Mouse (Mus musculus) CH12.LX (cell line): ENCODE data around the gene Rps6ka5. TPM values are rescaled to one million over a fixed set of nuclear protein-coding genes. Genes with fewer than 3 reads are reported as not detected.

Source experiments
- DNase-seq: peaks from one replicate; pipeline ENCODE4 v3.0.0-alpha.2; 2013; ENCODE audit errors: extremely low read depth
- H3K27ac ChIP-seq: 2 replicates; pipeline ENCODE4 v1.5.1; 2012; ENCODE audit warnings: low read depth, mild to moderate bottlenecking, control low read depth, moderate library complexity; ENCODE audit not compliant: insufficient read depth
- H3K27me3 ChIP-seq: replicated peaks from 2 replicates; pipeline ENCODE3; 2012; ENCODE audit warnings: inconsistent platforms
- H3K36me3 ChIP-seq, 2 experiments: replicated peaks in 1 of 2; 2 replicates each; pipeline versions ENCODE3 to v1.6.1; 2012; ENCODE audit warnings: inconsistent platforms in 1 of 2, low read length in 1 of 2, mild to moderate bottlenecking in 1 of 2, mixed read lengths in 1 of 2, moderate library complexity in 1 of 2; ENCODE audit not compliant: control insufficient read depth in 1 of 2, insufficient read depth in 1 of 2
- H3K4me1 ChIP-seq, 2 experiments: 2 replicates each; pipeline ENCODE4 v1.6.1; 2012; ENCODE audit warnings: inconsistent platforms in 1 of 2, moderate library complexity in 1 of 2; ENCODE audit not compliant: insufficient read depth in 2 of 2, control insufficient read depth in 1 of 2
- H3K4me2 ChIP-seq: 2 replicates; pipeline ENCODE4 v1.6.1; 2012; ENCODE audit warnings: low read depth, mild to moderate bottlenecking, control low read depth; ENCODE audit not compliant: poor library complexity, insufficient read depth, severe bottlenecking
- H3K4me3 ChIP-seq, 3 experiments: fragments of 150-350 bp in 1 of 3; sonication (generic) in 1 of 3; replicated peaks in 1 of 3; 2 replicates each; pipeline versions ENCODE3 to v1.5.1; 2011 to 2012; ENCODE audit warnings: low read depth in 2 of 3, low read length in 2 of 3, mild to moderate bottlenecking in 2 of 3, moderate library complexity in 2 of 3, control low read depth in 1 of 3, improper control_type of control experiment in 1 of 3, inconsistent platforms in 1 of 3, mixed read lengths in 1 of 3; ENCODE audit not compliant: poor library complexity in 1 of 3
- H3K79me2 ChIP-seq: replicated peaks from 2 replicates; pipeline ENCODE4 v1.6.1; 2012; ENCODE audit warnings: mild to moderate bottlenecking, moderate library complexity; ENCODE audit not compliant: control insufficient read depth, poor library complexity, insufficient read depth, severe bottlenecking; ENCODE audit errors: extremely low read depth
- H3K9ac ChIP-seq: 2 replicates; pipeline ENCODE4 v1.6.1; 2012; ENCODE audit warnings: low read depth, mild to moderate bottlenecking, control low read depth, moderate library complexity; ENCODE audit not compliant: insufficient read depth
- H3K9me3 ChIP-seq: replicated peaks from 2 replicates; pipeline ENCODE3; 2012; ENCODE audit warnings: low read length, inconsistent platforms, mixed read lengths
- BHLHE40 ChIP-seq: IDR thresholded peaks from 2 replicates; pipeline ENCODE4 v1.6.1; 2011; ENCODE audit warnings: mild to moderate bottlenecking, low read depth, low read length, improper control_type of control experiment
- ELF1 ChIP-seq: IDR thresholded peaks from 2 replicates; pipeline ENCODE4 v1.6.1; 2014; ENCODE audit warnings: low read depth, mild to moderate bottlenecking, inconsistent platforms, low read length, improper control_type of control experiment
- GABPA ChIP-seq: IDR thresholded peaks from 2 replicates; pipeline ENCODE4 v1.6.1; 2012; ENCODE audit warnings: low read depth, low read length, improper control_type of control experiment, inconsistent platforms; ENCODE audit not compliant: insufficient replicate concordance
- JUND ChIP-seq: conservative IDR thresholded peaks from 2 replicates; pipeline ENCODE4 v1.6.1; 2011; ENCODE audit warnings: low read depth, low read length, improper control_type of control experiment
- KAT2A ChIP-seq: IDR thresholded peaks from 2 replicates; pipeline ENCODE4 v1.6.1; 2012; ENCODE audit warnings: low read length, improper control_type of control experiment, inconsistent platforms; ENCODE audit not compliant: insufficient replicate concordance
- MAFK ChIP-seq: IDR thresholded peaks from 2 replicates; pipeline ENCODE4 v1.6.1; 2011; ENCODE audit warnings: low read length, improper control_type of control experiment; ENCODE audit not compliant: insufficient replicate concordance
- MAZ ChIP-seq: IDR thresholded peaks from 2 replicates; pipeline ENCODE4 v1.6.1; 2012; ENCODE audit warnings: low read depth, mild to moderate bottlenecking, inconsistent platforms, low read length, improper control_type of control experiment, moderate library complexity
- MEF2A ChIP-seq: IDR thresholded peaks from 2 replicates; pipeline ENCODE4 v1.6.1; 2014; ENCODE audit warnings: low read depth, mild to moderate bottlenecking, inconsistent platforms, low read length, improper control_type of control experiment, borderline replicate concordance
- MYC ChIP-seq: IDR thresholded peaks from 2 replicates; pipeline ENCODE4 v1.6.1; 2011; ENCODE audit warnings: low read depth, mild to moderate bottlenecking, improper control_type of control experiment, low read length
- NELFE ChIP-seq: IDR thresholded peaks from 2 replicates; pipeline ENCODE4 v1.6.1; 2011; ENCODE audit warnings: low read depth, low read length, improper control_type of control experiment
- NRF1 ChIP-seq: IDR thresholded peaks from 2 replicates; pipeline ENCODE4 v1.6.1; 2014; ENCODE audit warnings: low read depth, mild to moderate bottlenecking, inconsistent platforms, low read length, improper control_type of control experiment, moderate library complexity
- PAX5 ChIP-seq: IDR thresholded peaks from 2 replicates; pipeline ENCODE4 v1.6.1; 2012; ENCODE audit warnings: low read length, inconsistent platforms, mixed read lengths
- POLR2A ChIP-seq: IDR thresholded peaks from 2 replicates; pipeline ENCODE4 v1.6.1; 2011; ENCODE audit warnings: low read depth, mild to moderate bottlenecking, improper control_type of control experiment, low read length
- RAD21 ChIP-seq: IDR thresholded peaks from 2 replicates; pipeline ENCODE4 v1.6.1; 2011; ENCODE audit warnings: low read depth, mild to moderate bottlenecking, low read length, improper control_type of control experiment, moderate library complexity
- SMC3 ChIP-seq: IDR thresholded peaks from 2 replicates; pipeline ENCODE4 v1.6.1; 2011; ENCODE audit warnings: low read depth, low read length, improper control_type of control experiment
- TBP ChIP-seq: conservative IDR thresholded peaks from 2 replicates; pipeline ENCODE4 v1.6.1; 2011; ENCODE audit warnings: low read depth, low read length, improper control_type of control experiment
- UBTF ChIP-seq: IDR thresholded peaks from 2 replicates; pipeline ENCODE4 v1.6.1; 2012; ENCODE audit warnings: low read depth, mild to moderate bottlenecking, inconsistent platforms, low read length, improper control_type of control experiment, moderate library complexity
- ZC3H11A ChIP-seq: IDR thresholded peaks from 2 replicates; pipeline ENCODE4 v1.6.1; 2012; ENCODE audit warnings: low read depth, mild to moderate bottlenecking, inconsistent platforms, low read length, improper control_type of control experiment
- ZMIZ1 ChIP-seq: IDR thresholded peaks from 2 replicates; pipeline ENCODE4 v1.6.1; 2012; ENCODE audit warnings: low read depth, mild to moderate bottlenecking, inconsistent platforms, low read length, improper control_type of control experiment
- ZNF384 ChIP-seq: IDR thresholded peaks from 2 replicates; pipeline ENCODE4 v1.6.1; 2012; ENCODE audit warnings: low read depth, low read length, improper control_type of control experiment, inconsistent platforms
- dilution Hi-C: fragments of 300-500 bp; cut with MboI; formaldehyde crosslinking; loops from 2 replicates; pipeline ENCODE4 v1.14.3; 2020; ENCODE audit warnings: low sequenced_read_pairs; ENCODE audit not compliant: extremely low pct_unique_long_range_greater_than_20kb, extremely low pct_ligation_motif_present
- in situ Hi-C: fragments of 300-500 bp; cut with MboI; formaldehyde crosslinking; loops from 3 replicates; pipeline ENCODE4 v1.14.3; 2019; ENCODE audit warnings: low sequenced_read_pairs, low pct_ligation_motif_present, low pct_unique_long_range_greater_than_20kb, mixed read lengths
- polyA plus RNA-seq: library from polyadenylated mRNA; unstranded; fragments of >175 nt; gene quantifications from 2 replicates; pipeline ENCODE4 v1.2.1, GENCODE M21; 2012; ENCODE audit warnings: low read depth; ENCODE audit not compliant: insufficient read length
- total RNA-seq, 2 experiments: library from RNA; depleted of rRNA; stranded (reverse); fragments of 300-350 nt in 1 of 2; fragments of >200 nt in 1 of 2; gene quantifications; 2 replicates each; pipeline ENCODE4 v1.2.3; 2012 to 2014

Gene Rps6ka5
- total and polyA plus RNA-seq, 3 experiments: 2.9 to 6.2 (median 4.8) TPM

DNA sequence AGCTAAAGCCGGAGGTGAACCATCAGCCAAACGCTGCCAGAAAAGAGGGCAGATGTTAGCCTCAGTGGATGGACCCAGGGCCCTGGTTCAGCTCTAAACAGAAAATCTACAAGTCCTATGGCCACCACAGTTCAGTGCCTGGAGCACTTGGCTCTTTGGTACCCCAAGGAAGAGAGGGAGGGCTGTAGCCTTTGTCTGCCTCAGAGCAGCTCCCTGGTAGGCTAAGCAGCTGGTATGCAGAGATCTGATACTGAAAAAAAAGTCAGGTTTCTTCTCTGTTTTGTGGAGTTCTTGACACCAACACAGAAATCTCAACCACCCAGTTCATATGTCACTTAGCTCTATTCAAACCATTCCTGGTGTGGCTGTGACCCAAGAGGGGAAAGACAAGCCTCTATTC, 222.2 kb downstream of the Rps6ka5 start:
- no peak overlapping the region for H3K9ac ChIP-seq
- in situ Hi-C loops: no loop called here
- no peak overlapping the region for H3K27ac ChIP-seq
- TF ChIP-seq MAZ (no peak), ZMIZ1 (no peak), NELFE (no peak), GABPA (no peak), UBTF (no peak), MEF2A (no peak)
- TF ChIP-seq, all 38 proteins: peak for 0
- Histone ChIP-seq H3K36me3 (peaks cover 3 to 24% of the 10 kb centered on the region in 2 experiments), H3K79me2 (no peaks in the 10 kb centered on the region), H3K9me3 (no peaks in the 10 kb centered on the region), H3K4me2 (no peak overlapping the region), H3K4me1 (peaks cover 6 to 33% of the 10 kb centered on the region in 2 experiments), H3K27me3 (no peaks in the 10 kb centered on the region), H3K4me3 (no peak overlapping the region)
- DNase-seq: no peak
- dilution Hi-C loops: no loop called here

GRCm38 (mm10) chr12:100503659-100504058, 223.1 kb downstream of the Rps6ka5 start:
- DNase-seq: no peak
- Histone ChIP-seq H3K4me2 (no peak overlapping the region), H3K4me1 (peaks cover 6 to 37% of the 10 kb centered on the region in 2 experiments), H3K9ac (no peak overlapping the region), H3K27me3 (no peaks in the 10 kb centered on the region), H3K9me3 (no peaks in the 10 kb centered on the region)
- in situ Hi-C loops: no loop called here
- no peak for TF ChIP-seq POLR2A
- TF ChIP-seq KAT2A: no peak
- TF ChIP-seq ELF1: no peak
- no peak for TF ChIP-seq BHLHE40
- no peak for TF ChIP-seq UBTF
- no peak for TF ChIP-seq MAZ
- TF ChIP-seq, all 38 proteins: peak for 0
- no peak overlapping the region for H3K27ac ChIP-seq
- dilution Hi-C loops: no loop called here
- no peak overlapping the region for H3K4me3 ChIP-seq
- H3K36me3 ChIP-seq: peaks cover 9 to 28% of the 10 kb centered on the region in 2 experiments
- H3K79me2 ChIP-seq: no peaks in the 10 kb centered on the region

DNA sequence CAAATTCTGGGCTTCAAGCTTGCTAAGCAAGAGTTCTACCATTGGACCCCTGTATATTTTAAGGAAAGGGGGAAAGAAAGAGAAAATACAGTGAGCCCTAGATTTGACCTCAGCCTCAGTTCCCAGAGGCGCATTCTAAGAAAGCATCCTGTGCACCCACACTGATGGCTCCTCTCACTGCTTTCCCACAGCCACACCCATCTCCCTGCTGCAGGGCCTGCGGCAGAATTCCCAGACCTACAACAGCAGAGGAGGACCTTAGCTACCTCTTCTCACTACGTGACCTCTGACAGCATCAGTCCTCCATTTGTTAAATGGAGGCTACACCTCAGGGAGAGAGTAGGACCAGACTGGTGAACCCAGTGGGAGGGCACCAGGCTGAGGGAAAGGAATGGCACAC, 224.2 kb downstream of the Rps6ka5 start:
- no peak for DNase-seq
- no peak for TF ChIP-seq BHLHE40
- no peak for TF ChIP-seq ZMIZ1
- no peak for TF ChIP-seq PAX5
- TF ChIP-seq MAFK: no peak
- TF ChIP-seq MAZ: no peak
- TF ChIP-seq POLR2A: no peak
- no peak for TF ChIP-seq ZC3H11A
- no peak for TF ChIP-seq RAD21
- TF ChIP-seq NRF1: no peak
- no peak for TF ChIP-seq JUND
- TF ChIP-seq ZNF384: no peak
- TF ChIP-seq MYC: no peak
- no peak for TF ChIP-seq KAT2A
- no peak for TF ChIP-seq SMC3
- TF ChIP-seq TBP: no peak
- no peaks in the 10 kb centered on the region for H3K27me3 ChIP-seq
- H3K9me3 ChIP-seq: no peaks in the 10 kb centered on the region
- dilution Hi-C loops (no loop called here), in situ Hi-C loops (no loop called here)
- H3K27ac ChIP-seq: no peak overlapping the region
- H3K4me3 ChIP-seq: no peak overlapping the region
- H3K4me2 ChIP-seq: no peak overlapping the region
- H3K79me2 ChIP-seq: no peaks in the 10 kb centered on the region
- peaks cover 6 to 37% of the 10 kb centered on the region in 2 experiments for H3K4me1 ChIP-seq
- peaks cover 10 to 35% of the 10 kb centered on the region in 2 experiments for H3K36me3 ChIP-seq
- H3K9ac ChIP-seq: no peak overlapping the region
